Mouse (Mus musculus) C2C12 (cell line): Measurements from ENCODE around the gene Abhd2. TPM values are rescaled to one million over a fixed set of nuclear protein-coding genes. Genes with fewer than 3 reads are reported as not detected.

Source experiments
- H3K27me3 ChIP-seq: one replicate; pipeline ENCODE4 v1.6.1; 2011; ENCODE audit not compliant: control insufficient read depth, insufficient read depth, insufficient read length
- H3K36me3 ChIP-seq: one replicate; pipeline ENCODE4 v1.6.1; 2011; ENCODE audit not compliant: control insufficient read depth, insufficient read depth
- H3K4me3 ChIP-seq: one replicate; pipeline ENCODE4 v1.5.1; 2011; ENCODE audit warnings: mild to moderate bottlenecking, control low read depth; ENCODE audit not compliant: poor library complexity, insufficient read depth, severe bottlenecking
- H3K79me2 ChIP-seq: one replicate; pipeline ENCODE4 v1.6.1; 2011; ENCODE audit not compliant: control insufficient read depth, insufficient read depth
- H3K79me3 ChIP-seq: one replicate; pipeline ENCODE4 v1.6.1; 2011; ENCODE audit warnings: low read depth, control low read depth
- H3ac ChIP-seq: one replicate; pipeline ENCODE3; 2011; ENCODE audit warnings: low read depth; ENCODE audit not compliant: control insufficient read depth, insufficient read length
- CEBPB ChIP-seq: IDR thresholded peaks from one replicate; pipeline ENCODE4 v1.6.1; 2011; ENCODE audit warnings: low read depth, mild to moderate bottlenecking, control low read depth, moderate library complexity
- CTCF ChIP-seq: IDR thresholded peaks from one replicate; pipeline ENCODE4 v1.5.1; 2011; ENCODE audit not compliant: control insufficient read depth, insufficient read depth, insufficient read length
- FOSL1 ChIP-seq: IDR thresholded peaks from one replicate; pipeline ENCODE4 v1.8.0; 2011; ENCODE audit warnings: mild to moderate bottlenecking, low read length; ENCODE audit not compliant: poor library complexity, insufficient read depth, severe bottlenecking
- MAX ChIP-seq: IDR thresholded peaks from one replicate; pipeline ENCODE4 v1.6.1; 2011; ENCODE audit warnings: mild to moderate bottlenecking, control low read depth
- MYOD1 ChIP-seq: IDR thresholded peaks from one replicate; pipeline ENCODE4 v1.6.1; 2011; ENCODE audit warnings: low read depth; ENCODE audit not compliant: control insufficient read depth, insufficient read length
- MYOG ChIP-seq: IDR thresholded peaks from one replicate; pipeline ENCODE4 v1.6.1; 2011; ENCODE audit not compliant: control insufficient read depth, insufficient read length; ENCODE audit errors: extremely low read depth
- USF1 ChIP-seq: IDR thresholded peaks from one replicate; pipeline ENCODE4 v1.6.1; 2011; ENCODE audit warnings: low read depth, mild to moderate bottlenecking, control low read depth, moderate library complexity
- long read RNA-seq, 2 experiments: library from polyadenylated mRNA; unstranded; transcript quantifications; one replicate each; pipeline ENCODE4 v2.0.0; 2019 to 2020
- polyA plus RNA-seq: library from polyadenylated mRNA; unstranded; fragments of >200 nt; fragmentation: generic; extraction: Trizol; gene quantifications from one replicate; pipeline ENCODE4 v1.2.1, GENCODE M21; 2012; ENCODE audit warnings: missing spikeins

Abhd2 gene
- 28.3 TPM for polyA plus RNA-seq
- long read RNA-seq, experiment 1, full-length matches to known transcripts = 2 of 43 reads
- long read RNA-seq, experiment 1, partial matches to known transcripts = 0 of 43 reads
- long read RNA-seq, experiment 1, other reads (novel, unspliced or antisense) = 41 of 43 reads
- long read RNA-seq, experiment 2, full-length matches to known transcripts = 40 of 43 reads
- long read RNA-seq, experiment 2, partial matches to known transcripts = 1 of 43 reads
- long read RNA-seq, experiment 2, other reads (novel, unspliced or antisense) = 2 of 43 reads

DNA sequence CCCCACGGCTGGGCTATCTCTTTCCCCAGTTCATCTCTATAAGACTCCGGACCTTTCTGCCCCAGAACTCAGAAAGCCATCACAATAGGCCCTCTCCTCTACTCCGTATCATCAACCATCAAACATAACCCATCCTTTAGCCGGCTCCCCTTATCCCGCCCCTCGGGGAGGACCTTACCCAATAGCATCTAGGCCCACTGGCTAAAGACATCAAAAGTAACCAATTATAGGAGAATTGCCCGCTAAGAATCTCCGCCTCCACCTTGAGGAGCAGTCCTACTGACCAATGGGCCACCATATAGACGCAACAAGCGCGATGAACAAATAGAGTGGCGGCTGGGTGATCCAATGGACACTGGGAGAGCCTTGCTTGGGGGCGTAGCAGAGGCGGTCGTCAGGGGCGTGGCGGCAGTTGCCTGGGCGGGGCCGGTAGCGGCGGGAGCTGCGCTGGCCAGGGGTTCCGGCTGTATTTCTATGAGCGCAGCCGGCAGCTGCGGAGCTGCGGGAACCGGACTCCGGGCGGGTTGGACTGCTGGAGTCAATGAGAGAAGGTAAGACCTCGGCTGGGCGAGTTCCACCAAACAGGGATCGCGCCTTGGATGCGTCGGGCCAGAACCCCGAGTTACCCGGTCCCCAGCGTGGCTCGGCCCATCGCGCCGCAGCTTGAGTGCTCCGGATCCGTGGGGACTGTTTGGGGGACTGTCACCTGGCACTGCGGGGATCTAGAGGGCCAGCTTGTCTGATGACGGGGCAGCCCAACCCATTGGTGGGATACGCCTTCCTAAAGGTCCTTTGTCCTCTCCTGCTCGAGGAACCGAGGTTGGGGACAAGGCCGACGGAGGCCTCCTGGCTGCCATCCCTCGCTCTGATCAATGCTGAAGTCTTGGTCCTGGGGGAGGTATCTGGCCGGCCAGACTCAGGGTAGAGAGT, at the start of gene Abhd2:
Abhd2 (plus strand) TSS at position 411 of the 930 bp plus-strand sequence.
- TF ChIP-seq CTCF = no peak
- TF ChIP-seq USF1 = no peak
- no peak for TF ChIP-seq MAX
- TF ChIP-seq MYOD1 = no peak
- H3K79me2 ChIP-seq = peaks cover 50% of the 10 kb centered on the region
- H3K36me3 ChIP-seq = peaks cover 6% of the 10 kb centered on the region
- H3K79me3 ChIP-seq = peaks cover 49% of the 10 kb centered on the region
- peak within 1 kb of the TSS; percentile 71 for H3K4me3 ChIP-seq
- H3K27me3 ChIP-seq = no peaks in the 10 kb centered on the region
- peak within 1 kb of the TSS; percentile 80 for H3ac ChIP-seq

DNA sequence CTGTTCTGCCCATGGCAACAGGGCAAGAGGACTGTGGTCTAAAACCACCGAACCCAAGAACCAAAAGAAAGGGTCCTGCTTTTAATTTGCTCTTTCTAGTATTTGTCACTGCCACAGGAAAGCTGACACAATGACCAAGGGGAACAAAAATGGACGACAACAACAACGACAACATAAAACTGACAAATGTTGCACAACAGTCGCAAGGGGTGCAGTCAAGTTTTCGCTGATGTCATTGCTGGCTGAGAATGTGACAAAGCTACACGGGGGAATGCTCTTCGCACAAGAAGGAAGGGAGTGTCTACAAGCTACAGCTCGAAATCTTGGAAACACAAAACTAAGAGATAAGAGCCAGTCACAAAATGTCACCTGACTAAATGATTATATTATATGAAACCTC, 47.5 kb upstream of the Abhd2 start:
- no peak overlapping the region for H3K4me3 ChIP-seq
- H3K36me3 ChIP-seq = no peaks in the 10 kb centered on the region
- no peaks in the 10 kb centered on the region for H3K79me2 ChIP-seq
- TF ChIP-seq MYOG (no peak), CEBPB (peak; percentile 17), MYOD1 (no peak)
- no peaks in the 10 kb centered on the region for H3K79me3 ChIP-seq
- H3ac ChIP-seq = no peak overlapping the region
- H3K27me3 ChIP-seq = no peaks in the 10 kb centered on the region

GRCm38 (mm10) chr7:79226172-79226571, 46.8 kb upstream of the Abhd2 start:
- H3ac ChIP-seq = no peak overlapping the region
- no peak overlapping the region for H3K4me3 ChIP-seq
- no peaks in the 10 kb centered on the region for H3K79me2 ChIP-seq
- TF ChIP-seq CTCF (no peak), USF1 (no peak), FOSL1 (no peak), MAX (no peak), MYOD1 (no peak), CEBPB (no peak), MYOG (no peak)
- no peaks in the 10 kb centered on the region for H3K36me3 ChIP-seq
- no peaks in the 10 kb centered on the region for H3K79me3 ChIP-seq
- no peaks in the 10 kb centered on the region for H3K27me3 ChIP-seq

DNA sequence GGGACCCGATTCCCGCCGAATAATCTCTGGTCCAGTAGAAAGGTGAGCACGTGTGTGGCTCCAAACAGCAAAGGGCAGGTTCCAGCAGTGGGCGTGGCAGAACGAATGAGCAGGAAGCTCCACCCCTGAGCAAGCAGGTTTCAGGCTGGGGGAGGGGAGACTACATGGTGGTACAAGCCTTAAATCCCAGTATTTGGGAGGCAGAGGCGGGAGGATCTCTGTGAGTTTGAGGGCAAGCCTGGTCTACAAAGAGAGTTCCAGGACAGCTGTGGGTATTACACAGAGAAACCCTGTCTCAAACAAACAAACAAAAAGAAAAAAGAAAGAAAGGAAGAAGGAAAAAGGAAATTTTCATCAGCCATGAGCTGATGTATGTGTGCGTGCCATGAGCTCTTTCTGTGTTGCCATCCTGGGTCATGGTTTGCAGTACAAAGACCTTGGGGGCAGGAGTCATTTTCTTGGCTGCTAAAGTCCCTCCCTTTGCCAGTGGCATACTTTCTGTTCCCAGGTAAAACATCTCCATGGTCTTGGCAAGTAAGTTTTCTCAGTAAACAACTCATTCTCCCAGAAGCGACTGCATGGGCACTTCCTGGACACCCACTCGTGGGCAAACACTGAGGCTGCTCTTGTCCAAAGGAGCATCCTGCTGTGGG, 46.0 kb upstream of the Abhd2 start:
- Histone ChIP-seq H3K4me3 (no peak overlapping the region), H3ac (no peak overlapping the region), H3K36me3 (no peaks in the 10 kb centered on the region), H3K79me3 (no peaks in the 10 kb centered on the region), H3K27me3 (no peaks in the 10 kb centered on the region), H3K79me2 (no peaks in the 10 kb centered on the region)
- no peak for TF ChIP-seq MYOG
- TF ChIP-seq CEBPB = no peak
- TF ChIP-seq CTCF = no peak
- TF ChIP-seq FOSL1 = no peak
- no peak for TF ChIP-seq MYOD1
- no peak for TF ChIP-seq MAX
- TF ChIP-seq USF1 = no peak

DNA sequence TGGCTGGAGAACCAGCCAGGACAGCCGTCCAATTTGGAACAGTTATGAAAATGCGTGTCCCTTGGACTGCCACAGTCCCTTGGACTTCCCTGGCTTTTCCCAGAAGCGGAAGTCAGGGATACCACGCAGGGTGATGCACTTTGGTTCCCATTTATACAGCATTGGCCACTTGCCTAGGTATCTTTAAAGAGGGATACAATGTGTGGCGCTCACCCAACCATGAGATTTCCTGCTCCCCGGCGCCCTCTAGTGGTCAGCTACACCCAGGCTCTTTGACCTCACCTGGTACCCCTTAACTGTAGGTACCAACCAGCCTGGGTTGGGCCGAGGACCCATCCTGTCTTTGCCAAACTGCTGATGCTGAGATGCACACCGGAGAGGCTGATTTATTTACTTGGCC, 44.5 kb upstream of the Abhd2 start:
- no peak for TF ChIP-seq USF1
- peak; percentile 64 for TF ChIP-seq CTCF
- no peaks in the 10 kb centered on the region for H3K79me2 ChIP-seq
- H3K4me3 ChIP-seq = no peak overlapping the region
- no peak overlapping the region for H3ac ChIP-seq
- H3K36me3 ChIP-seq = no peaks in the 10 kb centered on the region
- no peaks in the 10 kb centered on the region for H3K79me3 ChIP-seq
- no peaks in the 10 kb centered on the region for H3K27me3 ChIP-seq

DNA sequence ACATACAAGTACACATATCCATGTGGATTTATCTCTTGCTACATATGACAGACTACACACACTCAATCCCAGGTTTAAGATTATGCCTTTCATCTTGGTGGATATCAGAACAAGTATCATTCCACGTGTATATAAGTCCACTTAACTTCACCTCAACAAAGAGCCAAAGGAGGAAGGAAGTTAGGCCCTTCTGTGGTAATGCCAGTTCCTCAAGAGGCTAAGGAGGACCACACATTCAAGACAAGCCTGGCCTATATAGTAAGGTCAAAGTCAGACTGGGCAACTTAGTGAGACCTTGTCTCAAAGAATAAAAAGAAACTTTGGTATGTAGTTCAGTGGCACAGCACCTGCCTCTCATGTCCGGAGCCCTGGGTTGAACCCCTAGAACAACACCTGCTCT, 41.4 kb upstream of the Abhd2 start:
- H3K27me3 ChIP-seq = no peaks in the 10 kb centered on the region
- H3ac ChIP-seq = no peak overlapping the region
- no peaks in the 10 kb centered on the region for H3K79me3 ChIP-seq
- no peaks in the 10 kb centered on the region for H3K36me3 ChIP-seq
- no peak for TF ChIP-seq USF1
- no peak for TF ChIP-seq CEBPB
- TF ChIP-seq CTCF = no peak
- TF ChIP-seq MYOG = no peak
- no peak for TF ChIP-seq MYOD1
- TF ChIP-seq FOSL1 = no peak
- no peak for TF ChIP-seq MAX
- H3K79me2 ChIP-seq = no peaks in the 10 kb centered on the region
- H3K4me3 ChIP-seq = no peak overlapping the region
